Mouse (Mus musculus): ENCODE results near the gene Rgma.

The Rgma gene

DNA sequence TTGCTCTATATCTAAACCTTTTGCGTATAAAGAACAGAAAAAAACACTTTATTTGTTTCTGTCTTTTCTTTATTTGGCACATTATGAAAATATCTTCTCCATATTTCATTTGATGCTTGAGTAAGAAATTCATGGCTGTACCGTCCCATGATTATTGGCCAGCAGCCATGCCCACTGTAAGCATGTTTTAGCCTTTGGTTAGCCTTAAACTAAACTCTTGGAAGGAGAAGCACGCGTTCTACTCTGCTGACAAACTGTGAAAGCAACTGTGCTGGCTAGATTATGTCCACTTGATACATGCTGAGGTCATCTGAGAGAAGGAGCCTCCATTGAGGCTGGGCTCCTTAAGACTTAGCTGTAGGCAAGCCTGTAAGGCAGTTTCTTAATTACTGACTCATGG lies 66.9 kb downstream of the Rgma start:
- no peak for DNase-seq

DNA sequence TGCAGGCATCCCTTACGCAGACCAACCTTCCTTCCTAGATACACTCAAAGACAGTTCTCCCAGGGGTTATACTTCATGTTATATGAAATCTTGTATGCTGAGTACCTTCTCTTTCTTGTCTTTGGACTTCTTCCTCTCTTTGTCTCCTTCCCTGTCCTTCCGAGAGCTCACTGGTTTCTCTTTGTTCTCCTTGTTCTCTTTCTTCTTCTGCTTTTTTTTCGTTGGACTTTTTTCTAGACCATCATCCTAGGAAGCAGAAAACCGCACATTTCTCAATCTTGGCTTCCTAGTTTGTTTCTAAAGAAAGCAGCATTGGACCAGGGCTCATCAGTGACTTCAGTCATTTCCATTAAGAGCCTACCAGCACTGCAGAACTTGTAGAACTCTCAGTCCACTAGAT lies 76.3 kb downstream of the Rgma start:
- DNase-seq, result no peak

DNA sequence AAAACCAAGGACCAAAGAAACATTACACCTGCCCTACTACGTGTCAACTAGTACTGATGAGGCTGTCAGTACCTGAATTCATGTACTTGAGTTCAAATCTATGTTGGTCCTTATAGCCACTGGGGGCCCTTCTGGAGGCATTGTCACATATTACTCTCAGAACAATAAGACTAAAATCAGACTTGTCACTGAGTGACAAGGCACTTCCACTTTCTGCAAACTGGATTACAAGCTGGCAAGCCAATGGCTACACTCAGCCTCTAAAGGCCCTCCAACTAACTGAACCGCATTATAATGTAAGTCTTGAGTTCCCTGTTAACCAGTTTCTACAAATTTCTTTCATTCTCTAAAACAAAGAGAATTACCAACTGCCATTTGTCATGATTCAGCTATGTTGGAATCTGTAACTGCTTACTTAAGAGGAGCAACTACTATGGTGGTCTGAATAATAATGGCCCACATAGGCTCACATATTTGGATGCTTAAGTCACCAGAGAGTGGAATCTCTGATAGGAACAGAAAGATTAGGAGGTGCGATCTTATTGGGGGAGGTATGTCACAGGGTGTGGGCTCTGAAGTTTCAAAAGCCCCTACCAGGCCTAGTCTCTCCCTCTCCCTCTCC lies 77.0 kb downstream of the Rgma start:
- no peak for DNase-seq

DNA sequence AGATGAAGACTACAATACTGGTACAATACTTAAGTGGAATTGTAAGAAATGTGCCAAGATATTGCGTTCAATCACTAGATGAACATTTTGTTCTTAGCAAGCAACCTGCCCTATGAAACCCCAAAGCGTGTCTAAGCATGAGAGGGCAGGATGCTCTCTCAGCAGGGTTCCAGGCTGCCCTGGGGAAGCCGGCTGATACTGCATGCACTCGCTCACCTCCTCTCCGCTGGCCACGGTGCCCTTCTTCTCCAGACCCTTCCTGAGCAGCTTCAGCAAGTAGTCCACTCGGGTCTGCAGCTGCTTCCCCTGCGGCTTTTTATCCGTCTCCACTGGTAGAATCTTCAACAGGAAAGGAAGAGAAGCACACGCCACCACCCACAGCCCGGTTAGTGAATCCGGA lies 78.8 kb downstream of the Rgma start:
- no peak for DNase-seq

DNA sequence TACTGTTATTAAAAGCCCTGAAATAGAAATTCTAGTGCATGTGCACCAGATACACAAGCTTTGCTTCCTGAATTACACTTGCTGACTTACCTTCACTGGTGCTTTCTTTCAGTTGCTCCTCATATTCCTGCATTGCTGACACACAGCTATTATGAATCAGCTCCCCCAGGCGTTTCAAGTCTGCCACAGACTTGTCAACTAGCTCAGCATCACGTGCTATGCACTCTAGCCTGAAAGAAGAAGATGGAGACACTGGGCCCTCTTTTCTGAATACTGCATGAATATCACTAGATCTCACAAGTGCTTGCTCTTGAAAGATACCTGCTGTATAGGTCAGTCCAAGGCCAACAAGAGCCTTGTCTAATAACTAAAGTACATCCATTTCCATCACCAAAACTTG lies 88.2 kb downstream of the Rgma start:
- DNase-seq, result no peak

DNA sequence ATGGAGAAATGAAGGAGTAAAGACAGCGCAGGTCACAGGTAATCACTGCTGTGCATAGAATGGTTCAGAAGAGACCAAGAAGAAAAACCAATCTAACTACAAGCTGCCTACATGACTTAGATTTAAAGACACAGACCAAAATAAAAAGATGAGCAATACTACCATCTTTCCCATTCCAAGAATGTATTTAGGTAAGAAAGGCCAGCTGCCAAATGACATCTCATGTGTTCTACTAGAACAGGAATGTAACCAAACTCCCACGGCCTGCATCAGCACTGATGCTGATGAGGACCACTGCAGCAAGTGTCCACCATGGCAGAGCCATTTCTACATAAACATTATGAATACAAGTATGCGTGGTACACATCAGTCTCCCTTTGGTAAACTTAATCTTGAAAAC lies 92.4 kb downstream of the Rgma start:
- no peak for DNase-seq
